Mouse (Mus musculus) lung, embryonic 14.5 days (tissue): ENCODE data around the gene Capn9. TPM values are rescaled to one million over a fixed set of nuclear protein-coding genes. Genes with fewer than 3 reads are reported as not detected.

Source experiments
- ATAC-seq: fragments of 200-750 bp; cut with Nextera tagmentation; 2 replicates; pipeline ENCODE4 v1.8.0; 2017; ENCODE audit warnings: mild to moderate bottlenecking, moderate TSS enrichment, moderate library complexity; ENCODE audit not compliant: insufficient read depth
- DNase-seq: peaks from one replicate; pipeline ENCODE4 v3.0.0-alpha.2; 2015
- H3K27ac ChIP-seq: fragments of 300-500 bp; sonication (generic); 2 replicates; pipeline ENCODE4 v1.5.1; 2014; ENCODE audit warnings: low read depth, mild to moderate bottlenecking, moderate library complexity
- H3K27me3 ChIP-seq: fragments of 300-500 bp; sonication (generic); 2 replicates; pipeline ENCODE4 v1.6.1; 2014; ENCODE audit warnings: low read length, control low read depth; ENCODE audit not compliant: insufficient read depth
- H3K36me3 ChIP-seq: fragments of 300-500 bp; sonication (generic); 2 replicates; pipeline ENCODE4 v1.6.1; 2014; ENCODE audit warnings: control low read depth; ENCODE audit not compliant: insufficient read depth
- H3K4me1 ChIP-seq: fragments of 300-500 bp; sonication (generic); 2 replicates; pipeline ENCODE4 v1.6.1; 2014; ENCODE audit warnings: antibody characterized with exemption, control low read depth; ENCODE audit not compliant: insufficient read depth
- H3K4me2 ChIP-seq: fragments of 300-500 bp; sonication (generic); 2 replicates; pipeline ENCODE4 v1.6.1; 2014; ENCODE audit warnings: mild to moderate bottlenecking
- H3K4me3 ChIP-seq: fragments of 300-500 bp; sonication (generic); 2 replicates; pipeline ENCODE4 v1.5.1; 2014; ENCODE audit warnings: low read depth, low read length
- H3K9ac ChIP-seq: fragments of 300-500 bp; sonication (generic); 2 replicates; pipeline ENCODE4 v1.6.1; 2014
- H3K9me3 ChIP-seq: fragments of 300-500 bp; sonication (generic); 2 replicates; pipeline ENCODE4 v1.6.1; 2016; ENCODE audit warnings: low read depth, low read length, control low read depth
- CTCF ChIP-seq: IDR thresholded peaks from 2 replicates; pipeline ENCODE4 v1.5.1; 2016; ENCODE audit warnings: antibody characterized with exemption, low read depth
- WGBS: fragments of 180-500 bp; shearing (Covaris S2); extraction: QIAGEN DNeasy Blood & Tissue Kit; methylation state at CpG from one replicate; pipeline ENCODE4 v1.1.7; 2014; 5-methylcytosine and 5-hydroxymethylcytosine counted together
- polyA plus RNA-seq: library from polyadenylated mRNA; unstranded; fragments of >200 nt; fragmentation: Nextera tagmentation; extraction: Ambion mirVana; gene quantifications from 2 replicates; pipeline ENCODE4 v1.2.1, GENCODE M21; 2014

Capn9 gene
- polyA plus RNA-seq, 1 experiment from 2014 or later = 0.45 TPM

- Histone ChIP-seq H3K4me2 (no peak overlapping the region; the same call in 1 of the 2 replicates), H3K27me3 (no peaks in the 10 kb centered on the region), H3K4me1 (peaks cover 39% of the 10 kb centered on the region), H3K9ac (no peak overlapping the region), H3K9me3 (no peaks in the 10 kb centered on the region), H3K27ac (peak overlapping the region; percentile 94), H3K36me3 (peaks cover 27% of the 10 kb centered on the region), H3K4me3 (no peak overlapping the region)
- 48% methylated on average over 28 of the region's 28 CpGs for WGBS
- ATAC-seq (no peak), DNase-seq (peak; percentile 37)
- TF ChIP-seq CTCF = no peak
Measured at GRCm38 (mm10) chr8:124653568-124654475, 77.9 kb downstream of the Capn9 start.

GRCm38 (mm10) chr8:124657961-124658360 lies 82.0 kb downstream of the Capn9 start:
- H3K4me2 ChIP-seq = 0 out of 2 replicates have a peak overlapping the region, but pooled peaks have one; percentile 5
- WGBS = 65% methylated on average over 7 of the region's 7 CpGs
- no peak; the same call in 1 of the 2 replicates for ATAC-seq
- H3K27ac ChIP-seq = peak overlapping the region; percentile 69
- H3K4me1 ChIP-seq = peaks cover 36% of the 10 kb centered on the region
- no peak overlapping the region for H3K9ac ChIP-seq
- TF ChIP-seq CTCF = no peak
- no peaks in the 10 kb centered on the region for H3K9me3 ChIP-seq
- DNase-seq = no peak
- no peaks in the 10 kb centered on the region for H3K27me3 ChIP-seq
- no peak overlapping the region for H3K4me3 ChIP-seq
- peaks cover 16% of the 10 kb centered on the region for H3K36me3 ChIP-seq

GRCm38 (mm10) chr8:124658415-124658814 lies 82.5 kb downstream of the Capn9 start:
- ATAC-seq (peak; percentile 58), DNase-seq (peak; percentile 74)
- Histone ChIP-seq H3K4me2 (peak overlapping the region; percentile 5; the same call in 1 of the 2 replicates), H3K9ac (no peak overlapping the region), H3K9me3 (no peaks in the 10 kb centered on the region), H3K27me3 (no peaks in the 10 kb centered on the region), H3K36me3 (peaks cover 16% of the 10 kb centered on the region), H3K27ac (peak overlapping the region; percentile 69; the same call in 1 of the 2 replicates), H3K4me3 (no peak overlapping the region), H3K4me1 (peaks cover 32% of the 10 kb centered on the region)
- TF ChIP-seq CTCF = no peak
- WGBS = 13% methylated on average over 2 of the region's 2 CpGs

- ATAC-seq (no peak), DNase-seq (peak; percentile 21)
- H3K27ac ChIP-seq = peak overlapping the region; percentile 89; the same call in 1 of the 2 replicates
- TF ChIP-seq CTCF = no peak
- no peaks in the 10 kb centered on the region for H3K27me3 ChIP-seq
- peak overlapping the region; percentile 89 for H3K9ac ChIP-seq
- H3K9me3 ChIP-seq = no peaks in the 10 kb centered on the region
- H3K4me3 ChIP-seq = peak overlapping the region; percentile 85
- peak overlapping the region; percentile 89 for H3K4me2 ChIP-seq
- 0 out of 2 replicates have a peak, but pooled peaks cover under 1% of the 10 kb centered on the region for H3K36me3 ChIP-seq
- WGBS = 11% methylated on average over 9 of the region's 9 CpGs
- H3K4me1 ChIP-seq = peaks cover 27% of the 10 kb centered on the region
Measured at GRCm38 (mm10) chr8:124661781-124662180, 85.9 kb downstream of the Capn9 start.

- TF ChIP-seq CTCF = no peak
- H3K27me3 ChIP-seq = no peaks in the 10 kb centered on the region
- H3K9me3 ChIP-seq = no peaks in the 10 kb centered on the region
- DNase-seq (no peak), ATAC-seq (peak; percentile 55)
- peak overlapping the region; percentile 85 for H3K4me3 ChIP-seq
- peak overlapping the region; percentile 89 for H3K4me2 ChIP-seq
- H3K9ac ChIP-seq = peak overlapping the region; percentile 89
- under 1% methylated on average over 49 of the region's 49 CpGs for WGBS
- H3K4me1 ChIP-seq = peaks cover 23% of the 10 kb centered on the region
- peak overlapping the region; percentile 89 for H3K27ac ChIP-seq
- H3K36me3 ChIP-seq = no peaks in the 10 kb centered on the region
Measured at GRCm38 (mm10) chr8:124662446-124663111, 86.7 kb downstream of the Capn9 start.

- peak within 1 kb of the TSS; percentile 89 for H3K27ac ChIP-seq
- peak within 1 kb of the TSS; percentile 89 for H3K4me2 ChIP-seq
- H3K4me1 ChIP-seq = peaks cover 18% of the 10 kb centered on the region
- 2% methylated on average over 69 of the region's 69 CpGs for WGBS
- peak; percentile 93 for DNase-seq
- H3K9ac ChIP-seq = peak within 1 kb of the TSS; percentile 89
- peak; percentile 95 for ATAC-seq
- H3K9me3 ChIP-seq = no peaks in the 10 kb centered on the region
- peak within 1 kb of the TSS; percentile 85 for H3K4me3 ChIP-seq
- H3K36me3 ChIP-seq = no peaks in the 10 kb centered on the region
- H3K27me3 ChIP-seq = no peaks in the 10 kb centered on the region
- TF ChIP-seq CTCF = no peak; the same call in 1 of the 2 replicates
Measured at GRCm38 (mm10) chr8:124663112-124663873, 87.4 kb downstream of the Capn9 start, which contains the start of gene 2310022B05Rik. Gene 2310022B05Rik (minus strand): TSS chr8:124663369.
